In genomic region chr19:6606667-6607066, GRCm38 (mm10) we compare ENCODE assay signal across 23 mouse cellular contexts.
DNase-seq lines count a peak whose midpoint lies in the region; TF ChIP-seq lines count a peak whose summit lies in the region.
"Had no signal": no experiment of that assay in that cellular context is flagged by ENCODE, and none has a peak within 500 bp of the region (broad histone marks: within the 10 kb centered on the region; RNA-seq: fewer than 3 reads in every experiment).

No protein-coding gene starts in this region.

- H3K4me3 ChIP-seq in layer of hippocampus, adult 2 months, result no peak overlapping the region
- H3K4me3 ChIP-seq: embryonic facial prominence, embryonic 12.5 days; embryonic facial prominence, embryonic 15.5 days; heart, adult 2 months; heart, embryonic 10.5 days; heart, embryonic 13.5 days had no signal

- no peak for TF ChIP-seq CTCF in layer of hippocampus, adult 2 months (conservative IDR thresholded peaks at IDR 0.05)
- no peak for TF ChIP-seq CTCF in brain, embryonic 14.5 days (IDR thresholded peaks at IDR 0.05; ENCODE audit: borderline replicate concordance, extremely low read depth, insufficient read depth, insufficient read length)

- peak in 1 of 2 experiments; percentile 19 for DNase-seq in layer of hippocampus, adult 2 months (ENCODE audit: low spot score in 2 of 2)
- DNase-seq in layer of hippocampus, postnatal 10 days (ENCODE audit: low spot score in 2 of 2), result no peak
- DNase-seq in right cerebral cortex, postnatal 10 days (ENCODE audit: low spot score in 2 of 2), result peak; percentile 45 to 51
- DNase-seq in right cerebral cortex, postnatal 4 days, result no peak
- peak; percentile 26 for DNase-seq in brain, embryonic 14.5 days (ENCODE audit: low read depth)
- peak; percentile 46 for DNase-seq in telencephalon, adult 2 months (ENCODE audit: low read depth, low spot score)
- no peak for DNase-seq in kidney, postnatal 10 days
- DNase-seq: adrenal gland, adult 8-10 months; adrenal gland, postnatal 25 days; cerebellum, adult 11 months; cerebellum, adult 2 months; cerebellum, adult 9-11 months; cerebellum, postnatal 25 days; gastrocnemius, postnatal 25 days; heart, adult 2 months; heart, postnatal 14 days; heart, postnatal 4 days had no signal

- H3K27ac ChIP-seq in layer of hippocampus, adult 2 months, result peak overlapping the region; percentile 39; the same call in 1 of the 2 replicates
- H3K27ac ChIP-seq: embryonic facial prominence, embryonic 12.5 days; embryonic facial prominence, embryonic 15.5 days; heart, adult 2 months; heart, embryonic 10.5 days; heart, embryonic 13.5 days; hindbrain, embryonic 14.5 days; hindbrain, postnatal 0 days had no signal

- no peak for TF ChIP-seq POLR2A in brain, embryonic 14.5 days (IDR thresholded peaks at IDR 0.05; ENCODE audit: borderline replicate concordance, extremely low read depth, insufficient read depth, insufficient read length, poor library complexity, severe bottlenecking)

Comparison
In these comparisons a context has a peak if more than half of its experiments do, and no peak if none do; other contexts are left out.
1. DNase-seq: peak in right cerebral cortex, postnatal 10 days (2 of 2), brain, embryonic 14.5 days (single experiment) and telencephalon, adult 2 months (single experiment); none in layer of hippocampus, postnatal 10 days (0 of 2), right cerebral cortex, postnatal 4 days (single experiment) and kidney, postnatal 10 days (single experiment).